Mouse (Mus musculus) bone marrow, adult 2 months (tissue): ENCODE measurements at regions not wholly inside any gene's neighbourhood (a gene's known extent, or its start where the extent isn't known, plus 50 kb on each side); places are given as distances from the start of the nearest gene placed in this dataset.

ENCODE experiments used
- CTCF ChIP-seq: fragments of 200-500 bp; IDR thresholded peaks from 2 replicates; pipeline ENCODE4 v1.5.1; 2011; ENCODE audit warnings: low read length, control low read depth; ENCODE audit not compliant: control insufficient read depth, insufficient read depth
- POLR2A ChIP-seq: fragments of 200-500 bp; IDR thresholded peaks from 2 replicates; pipeline ENCODE4 v1.6.1; 2011; ENCODE audit warnings: low read depth, mild to moderate bottlenecking, control low read depth, low read length, borderline replicate concordance; ENCODE audit not compliant: control insufficient read depth

DNA sequence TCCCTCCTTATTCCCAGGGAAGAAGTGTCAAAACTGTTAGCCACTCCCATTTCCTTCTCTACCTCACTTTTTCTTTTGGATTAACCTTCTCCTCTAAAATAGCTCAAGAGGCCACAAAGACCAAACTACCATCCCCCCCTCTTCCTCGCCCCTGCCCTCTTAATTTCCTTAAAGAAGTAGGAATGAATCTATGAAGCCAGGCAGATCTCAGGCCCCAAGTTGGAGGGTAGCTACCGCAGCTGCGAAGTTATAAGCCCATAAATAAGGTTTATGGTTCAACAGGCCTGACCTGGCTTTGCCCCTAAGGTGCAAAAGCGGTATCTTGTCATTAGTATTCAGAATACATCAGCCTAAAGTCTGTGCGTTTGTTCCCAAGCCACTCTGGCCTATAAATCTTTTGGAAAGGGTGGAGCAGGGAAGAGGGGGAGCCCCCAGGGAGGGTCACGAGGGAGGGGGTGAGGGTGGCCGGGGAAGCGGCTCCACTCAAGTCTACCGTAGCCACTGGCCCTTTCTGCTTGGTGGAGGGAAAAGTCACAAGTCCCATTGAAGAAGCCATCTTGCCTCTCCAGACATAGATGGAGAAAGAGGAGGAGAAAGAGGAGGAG is 103.4 kb downstream of the Sox9 start:
- no peak for TF ChIP-seq CTCF
- TF ChIP-seq POLR2A, result no peak
